Mouse (Mus musculus): ENCODE measurements around the gene Vmn1r91. TPM values are rescaled to one million over a fixed set of nuclear protein-coding genes. Genes with fewer than 3 reads are reported as not detected.
"Not testable (repeated sequence)": the region's sequence is repeated elsewhere in the genome, so short reads cannot be mapped to it uniquely, and the experiment has no call there.

Vmn1r91 gene
- not detected in 2 replicates for polyA plus RNA-seq (2014; fragmentation: Nextera tagmentation; extraction: Ambion mirVana)

DNA sequence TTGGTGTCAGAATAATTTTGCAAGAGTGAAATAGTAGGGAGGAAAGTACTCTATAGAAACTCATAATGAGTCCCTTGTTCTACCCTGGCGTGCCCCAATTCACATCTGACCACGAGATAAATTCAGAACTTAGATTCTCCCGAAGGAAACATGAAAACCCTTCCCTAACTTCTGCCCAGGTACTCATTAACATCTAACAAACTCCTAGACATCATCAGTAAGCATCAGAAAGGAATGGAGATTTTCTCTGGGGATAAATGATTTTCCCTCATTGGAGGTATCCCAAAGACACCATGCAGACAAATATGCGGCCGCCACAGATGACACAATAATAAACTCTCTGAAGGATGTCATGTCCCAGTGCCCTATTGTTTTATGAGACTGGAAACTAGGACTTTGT is at the start of gene Vmn1r91:
TSS of gene Vmn1r91 (plus strand) at position 301 of the 400 bp plus-strand sequence.
- H3K27me3 ChIP-seq (ENCODE audit: control insufficient read depth, insufficient read depth, low read length); H3K4me2 ChIP-seq (replicated peaks; ENCODE audit: low read depth, low read length); H3K9me3 ChIP-seq (ENCODE audit: control insufficient read depth, low read length); H3K4me1 ChIP-seq (replicated peaks; ENCODE audit: control insufficient read depth, insufficient read depth, low read length); DNase-seq (ENCODE audit: low spot score); H3K27ac ChIP-seq (ENCODE audit: low read depth, low read length); H3K36me3 ChIP-seq (ENCODE audit: control insufficient read depth, insufficient read depth, low read length); H3K4me3 ChIP-seq (ENCODE audit: low read depth, low read length); ATAC-seq (ENCODE audit: low FRiP score); H3K9ac ChIP-seq (ENCODE audit: low read depth, low read length): not testable (repeated sequence)
- WGBS: 84% methylated on average over 5 of the region's 5 CpGs

DNA sequence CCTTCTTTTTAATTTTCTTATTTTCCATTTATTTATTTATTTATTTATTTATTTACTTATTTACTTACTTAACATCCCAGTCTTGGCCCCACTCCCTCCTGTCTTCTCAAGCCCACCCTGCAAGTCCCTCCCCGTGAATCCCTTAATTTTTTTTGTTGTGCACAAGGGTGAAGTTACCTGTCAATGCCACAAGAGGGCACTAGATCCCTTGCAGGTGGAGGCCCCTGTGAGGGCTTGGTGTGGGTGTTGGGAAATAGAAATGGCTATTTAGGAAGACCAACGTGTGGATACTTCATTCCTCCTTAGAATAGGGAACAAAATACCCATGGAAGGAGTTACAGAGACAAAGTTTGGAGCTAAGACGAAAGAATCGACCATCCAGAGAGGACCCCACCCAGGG is 35.4 kb upstream of the Vmn1r91 start:
- not testable (repeated sequence) for H3K27me3 ChIP-seq (ENCODE audit: control insufficient read depth, insufficient read depth, low read length); DNase-seq (ENCODE audit: low spot score); H3K9ac ChIP-seq (ENCODE audit: low read depth, low read length); ATAC-seq (ENCODE audit: low FRiP score); H3K4me2 ChIP-seq (replicated peaks; ENCODE audit: low read depth, low read length); H3K36me3 ChIP-seq (ENCODE audit: control insufficient read depth, insufficient read depth, low read length); H3K4me1 ChIP-seq (replicated peaks; ENCODE audit: control insufficient read depth, insufficient read depth, low read length); H3K4me3 ChIP-seq (ENCODE audit: low read depth, low read length); H3K27ac ChIP-seq (ENCODE audit: low read depth, low read length); H3K9me3 ChIP-seq (ENCODE audit: control insufficient read depth, low read length)
- 73% methylated on average over 4 of the region's 4 CpGs for WGBS

DNA sequence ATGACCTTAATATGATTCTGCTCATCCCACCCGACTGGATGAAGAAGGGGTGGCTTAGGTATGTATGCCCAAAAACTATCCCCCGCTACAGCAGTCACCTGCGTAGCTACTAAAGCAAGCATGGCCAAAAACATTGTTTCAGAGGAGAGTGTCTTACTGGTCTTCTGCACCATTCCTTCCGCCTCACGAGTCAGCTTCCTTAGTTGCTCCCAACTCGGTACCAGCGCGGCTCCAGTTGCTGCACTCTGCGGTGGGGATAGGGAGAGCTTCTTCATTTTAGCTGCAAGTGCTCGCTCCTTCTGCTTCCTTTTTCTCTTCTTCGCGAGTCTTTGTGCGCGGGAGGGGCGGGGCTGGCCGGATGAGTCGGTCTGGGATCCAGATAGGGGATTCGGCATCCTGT is 21.4 kb upstream of the Vmn1r91 start:
- not testable (repeated sequence) for DNase-seq (ENCODE audit: low spot score); ATAC-seq (ENCODE audit: low FRiP score); H3K4me3 ChIP-seq (ENCODE audit: low read depth, low read length); H3K4me1 ChIP-seq (replicated peaks; ENCODE audit: control insufficient read depth, insufficient read depth, low read length); H3K27ac ChIP-seq (ENCODE audit: low read depth, low read length); H3K9ac ChIP-seq (ENCODE audit: low read depth, low read length); H3K9me3 ChIP-seq (ENCODE audit: control insufficient read depth, low read length); H3K36me3 ChIP-seq (ENCODE audit: control insufficient read depth, insufficient read depth, low read length); H3K4me2 ChIP-seq (replicated peaks; ENCODE audit: low read depth, low read length); H3K27me3 ChIP-seq (ENCODE audit: control insufficient read depth, insufficient read depth, low read length)
- WGBS: 69% methylated on average over 18 of the region's 18 CpGs

DNA sequence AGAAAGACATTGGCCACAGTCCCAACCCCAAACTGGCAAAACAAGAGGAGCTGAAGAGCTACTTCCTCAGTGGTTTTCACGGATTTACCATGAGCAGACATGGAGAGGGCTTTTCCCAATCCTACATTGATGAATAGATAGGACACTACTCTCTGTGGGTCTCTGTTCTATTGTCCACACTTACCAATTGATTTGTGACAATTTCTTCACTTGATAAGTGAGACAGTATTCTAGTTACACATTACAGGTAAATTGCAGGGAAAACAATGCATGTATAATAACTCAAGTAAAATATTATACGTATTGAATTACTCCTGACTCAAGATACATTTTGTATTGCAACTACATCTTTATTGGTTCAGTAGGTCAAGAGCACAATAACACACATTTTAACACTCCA is 23.0 kb downstream of the Vmn1r91 start, which contains the start of gene Gm16442:
TSS of gene Gm16442 (minus strand) at position 101 of the 400 bp plus-strand sequence.
- not testable (repeated sequence) for H3K4me2 ChIP-seq (replicated peaks; ENCODE audit: low read depth, low read length); ATAC-seq (ENCODE audit: low FRiP score); H3K4me1 ChIP-seq (replicated peaks; ENCODE audit: control insufficient read depth, insufficient read depth, low read length); H3K36me3 ChIP-seq (ENCODE audit: control insufficient read depth, insufficient read depth, low read length); H3K9ac ChIP-seq (ENCODE audit: low read depth, low read length); H3K4me3 ChIP-seq (ENCODE audit: low read depth, low read length); H3K9me3 ChIP-seq (ENCODE audit: control insufficient read depth, low read length); H3K27me3 ChIP-seq (ENCODE audit: control insufficient read depth, insufficient read depth, low read length); H3K27ac ChIP-seq (ENCODE audit: low read depth, low read length); DNase-seq (ENCODE audit: low spot score)
- WGBS: no CpG with 5 or more reads among the region's 2 CpGs

DNA sequence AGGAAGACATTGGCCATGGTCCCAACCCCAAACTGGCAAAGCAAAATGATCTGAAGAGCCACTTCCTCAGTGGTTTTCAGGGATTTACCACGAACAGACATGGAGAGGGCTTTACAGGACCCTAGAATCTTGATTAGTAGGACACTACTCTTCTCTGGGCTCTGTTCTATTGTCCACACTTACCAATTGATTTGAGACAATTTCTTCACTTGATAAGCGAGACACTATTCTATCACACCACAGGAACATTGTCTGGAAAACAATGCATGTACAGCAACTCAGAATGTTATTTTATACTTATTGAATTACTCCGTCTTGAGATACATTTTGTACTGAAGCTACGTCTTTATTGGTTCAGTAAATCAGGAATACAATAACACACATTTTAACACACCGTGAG is 39.5 kb downstream of the Vmn1r91 start, which contains the start of gene Vmn1r93:
TSS of gene Vmn1r93 (minus strand) at position 101 of the 400 bp plus-strand sequence.
- no CpG with 5 or more reads among the region's 5 CpGs for WGBS
- H3K4me3 ChIP-seq (ENCODE audit: low read depth, low read length); ATAC-seq (ENCODE audit: low FRiP score): not testable (repeated sequence)

More for the DNA sequence above, 39.5 kb downstream of the Vmn1r91 start, which contains the start of gene Vmn1r93:
- H3K4me1 ChIP-seq (replicated peaks; ENCODE audit: control insufficient read depth, insufficient read depth, low read length); H3K9me3 ChIP-seq (ENCODE audit: control insufficient read depth, low read length); H3K4me2 ChIP-seq (replicated peaks; ENCODE audit: low read depth, low read length); H3K27me3 ChIP-seq (ENCODE audit: control insufficient read depth, insufficient read depth, low read length); H3K9ac ChIP-seq (ENCODE audit: low read depth, low read length); DNase-seq (ENCODE audit: low spot score); H3K36me3 ChIP-seq (ENCODE audit: control insufficient read depth, insufficient read depth, low read length); H3K27ac ChIP-seq (ENCODE audit: low read depth, low read length): not testable (repeated sequence)

Other genes starting within 250 kb of the Vmn1r91 start
- gene Gm19345, start 247.7 kb upstream of the Vmn1r91 start, polyA plus RNA-seq (2014; fragmentation: Nextera tagmentation; extraction: Ambion mirVana): 0.17 TPM in 1 of 2 replicates, not detected in the other
- gene Ceacam16, start 238.4 kb upstream of the Vmn1r91 start, polyA plus RNA-seq (2014; fragmentation: Nextera tagmentation; extraction: Ambion mirVana): not detected in 2 replicates
- gene Ceacam19, start 211.7 kb upstream of the Vmn1r91 start, polyA plus RNA-seq (2014; fragmentation: Nextera tagmentation; extraction: Ambion mirVana): not detected in 2 replicates
- gene Pvr, start 178.5 kb upstream of the Vmn1r91 start, polyA plus RNA-seq (2014; fragmentation: Nextera tagmentation; extraction: Ambion mirVana): 2.8 and 3.1 TPM in 2 replicates
- 0.15 TPM in 1 of 2 replicates, not detected in the other for gene Igsf23, start 148.9 kb upstream of the Vmn1r91 start, polyA plus RNA-seq (2014; fragmentation: Nextera tagmentation; extraction: Ambion mirVana)
- not detected in 2 replicates for gene Ceacam20, start 134.3 kb upstream of the Vmn1r91 start, polyA plus RNA-seq (2014; fragmentation: Nextera tagmentation; extraction: Ambion mirVana)
- not detected in 2 replicates for gene Nlrp9b, start 108.2 kb upstream of the Vmn1r91 start, polyA plus RNA-seq (2014; fragmentation: Nextera tagmentation; extraction: Ambion mirVana)
- gene Gm16442, start 22.9 kb downstream of the Vmn1r91 start, polyA plus RNA-seq (2014; fragmentation: Nextera tagmentation; extraction: Ambion mirVana): not detected in 2 replicates
- gene Vmn1r93, start 39.4 kb downstream of the Vmn1r91 start, polyA plus RNA-seq (2014; fragmentation: Nextera tagmentation; extraction: Ambion mirVana): not detected in 2 replicates
- gene Vmn1r94, start 68.7 kb downstream of the Vmn1r91 start, polyA plus RNA-seq (2014; fragmentation: Nextera tagmentation; extraction: Ambion mirVana): not detected in 2 replicates
- gene Vmn1r95, start 94.0 kb downstream of the Vmn1r91 start, polyA plus RNA-seq (2014; fragmentation: Nextera tagmentation; extraction: Ambion mirVana): not detected in 2 replicates
- not detected in 2 replicates for gene Gm6164, start 105.9 kb downstream of the Vmn1r91 start, polyA plus RNA-seq (2014; fragmentation: Nextera tagmentation; extraction: Ambion mirVana)
- gene Gm4498, start 134.1 kb downstream of the Vmn1r91 start, polyA plus RNA-seq (2014; fragmentation: Nextera tagmentation; extraction: Ambion mirVana): not detected in 2 replicates
- not detected in 2 replicates for gene Gm5890, start 163.2 kb downstream of the Vmn1r91 start, polyA plus RNA-seq (2014; fragmentation: Nextera tagmentation; extraction: Ambion mirVana)
- not detected in 2 replicates for gene Gm4133, start 234.4 kb downstream of the Vmn1r91 start, polyA plus RNA-seq (2014; fragmentation: Nextera tagmentation; extraction: Ambion mirVana)